Mouse (Mus musculus) forebrain, embryonic 15.5 days (tissue): ENCODE results near the gene P4ha2. TPM values are rescaled to one million over a fixed set of nuclear protein-coding genes. Genes with fewer than 3 reads are reported as not detected.

Source experiments
- ATAC-seq: fragments of 200-750 bp; cut with Nextera tagmentation; replicated peaks from 2 replicates; pipeline ENCODE4 v1.8.0; 2017; ENCODE audit warnings: mild to moderate bottlenecking, moderate TSS enrichment, moderate library complexity
- H3K27ac ChIP-seq: fragments of 300-500 bp; sonication (generic); replicated peaks from 2 replicates; pipeline ENCODE4 v1.5.1; 2015; ENCODE audit warnings: mild to moderate bottlenecking, inconsistent platforms
- H3K27me3 ChIP-seq: fragments of 300-500 bp; sonication (generic); 2 replicates; pipeline ENCODE4 v1.6.1; 2015; ENCODE audit warnings: inconsistent platforms
- H3K36me3 ChIP-seq: fragments of 300-500 bp; sonication (generic); 2 replicates; pipeline ENCODE4 v1.6.1; 2015; ENCODE audit warnings: mild to moderate bottlenecking, inconsistent platforms
- H3K4me1 ChIP-seq: fragments of 300-500 bp; sonication (generic); 2 replicates; pipeline ENCODE4 v1.6.1; 2015; ENCODE audit warnings: inconsistent platforms
- H3K4me2 ChIP-seq: fragments of 300-500 bp; sonication (generic); replicated peaks from 2 replicates; pipeline ENCODE4 v1.6.1; 2015; ENCODE audit warnings: mild to moderate bottlenecking, inconsistent platforms
- H3K4me3 ChIP-seq: fragments of 300-500 bp; sonication (generic); 2 replicates; pipeline ENCODE4 v1.5.1; 2015; ENCODE audit warnings: mild to moderate bottlenecking, inconsistent platforms
- H3K9ac ChIP-seq: fragments of 300-500 bp; sonication (generic); replicated peaks from 2 replicates; pipeline ENCODE4 v1.6.1; 2015; ENCODE audit warnings: mild to moderate bottlenecking, inconsistent platforms
- H3K9me3 ChIP-seq: fragments of 300-500 bp; sonication (generic); 2 replicates; pipeline ENCODE4 v1.6.1; 2016; ENCODE audit warnings: inconsistent platforms
- WGBS: fragments of 180-500 bp; shearing (Covaris S2); methylation state at CpG from one replicate; pipeline ENCODE4 v1.1.7; 2015; ENCODE audit warnings: mixed read lengths; 5-methylcytosine and 5-hydroxymethylcytosine counted together
- polyA plus RNA-seq: library from polyadenylated mRNA; unstranded; fragments of >200 nt; fragmentation: Nextera tagmentation; extraction: Ambion mirVana; gene quantifications from 2 replicates; pipeline ENCODE4 v1.2.1, GENCODE M21; 2015

P4ha2 gene
- 6.0 and 6.7 TPM in 2 replicates for polyA plus RNA-seq

GRCm38 (mm10) chr11:54100045-54100691, at the start of gene P4ha2:
Gene P4ha2, plus strand, starts transcription at chr11:54100095.
- H3K9ac ChIP-seq = peak within 1 kb of the TSS; percentile 62
- H3K27me3 ChIP-seq = no peaks in the 10 kb centered on the region
- H3K27ac ChIP-seq = no peak within 1 kb of the TSS
- ATAC-seq = peak; percentile 59
- no peaks in the 10 kb centered on the region for H3K9me3 ChIP-seq
- H3K4me2 ChIP-seq = peak within 1 kb of the TSS; percentile 97
- WGBS = 53% methylated on average over 10 of the region's 10 CpGs
- no peaks in the 10 kb centered on the region for H3K36me3 ChIP-seq
- H3K4me3 ChIP-seq = peak within 1 kb of the TSS; percentile 56
- H3K4me1 ChIP-seq = peaks cover 14% of the 10 kb centered on the region

GRCm38 (mm10) chr11:54050205-54050604, 49.7 kb upstream of the P4ha2 start:
- Histone ChIP-seq H3K4me2 (no peak overlapping the region), H3K4me3 (no peak overlapping the region), H3K4me1 (no peaks in the 10 kb centered on the region), H3K27ac (no peak overlapping the region), H3K36me3 (no peaks in the 10 kb centered on the region), H3K9ac (no peak overlapping the region), H3K27me3 (no peaks in the 10 kb centered on the region), H3K9me3 (no peaks in the 10 kb centered on the region)
- ATAC-seq = no peak
- WGBS = 79% methylated on average over 2 of the region's 2 CpGs

- Histone ChIP-seq H3K4me1 (no peaks in the 10 kb centered on the region), H3K9ac (no peak overlapping the region), H3K9me3 (no peaks in the 10 kb centered on the region), H3K36me3 (no peaks in the 10 kb centered on the region), H3K4me2 (no peak overlapping the region), H3K27me3 (no peaks in the 10 kb centered on the region), H3K27ac (no peak overlapping the region), H3K4me3 (no peak overlapping the region)
- no peak for ATAC-seq
- WGBS = 88% methylated on average over 7 of the region's 7 CpGs
Observed at GRCm38 (mm10) chr11:54051161-54051560, 48.7 kb upstream of the P4ha2 start.

- Histone ChIP-seq H3K27me3 (no peaks in the 10 kb centered on the region), H3K9me3 (no peaks in the 10 kb centered on the region), H3K36me3 (no peaks in the 10 kb centered on the region), H3K4me3 (no peak overlapping the region), H3K4me1 (peaks cover under 1% of the 10 kb centered on the region), H3K4me2 (no peak overlapping the region), H3K27ac (no peak overlapping the region), H3K9ac (no peak overlapping the region)
- ATAC-seq = no peak
- WGBS = 89% methylated on average over 5 of the region's 5 CpGs
Observed at GRCm38 (mm10) chr11:54052128-54052527, 47.8 kb upstream of the P4ha2 start.

DNA sequence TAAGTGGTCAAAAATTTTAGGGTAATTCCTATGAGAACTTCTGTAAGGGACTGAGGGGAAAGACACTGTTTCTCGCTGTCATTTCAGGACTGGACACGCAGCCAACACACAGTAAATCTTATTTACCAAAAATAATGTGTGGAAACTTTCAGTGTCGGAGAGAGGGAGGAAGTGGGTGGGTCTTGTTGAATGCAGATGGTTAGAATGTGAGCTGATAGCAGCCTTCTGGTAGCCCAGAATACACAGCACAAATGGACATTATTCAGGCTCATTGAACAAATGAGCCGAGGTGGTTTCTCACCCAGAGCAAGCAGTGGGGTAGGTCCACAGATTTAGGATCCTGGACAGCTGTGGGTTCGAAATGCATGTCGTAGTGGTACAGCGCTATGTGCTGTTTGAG, 46.8 kb upstream of the P4ha2 start:
- Histone ChIP-seq H3K9me3 (no peaks in the 10 kb centered on the region), H3K4me2 (no peak overlapping the region), H3K36me3 (no peaks in the 10 kb centered on the region), H3K4me3 (no peak overlapping the region), H3K27me3 (no peaks in the 10 kb centered on the region), H3K27ac (no peak overlapping the region), H3K4me1 (peaks cover 10% of the 10 kb centered on the region), H3K9ac (no peak overlapping the region)
- ATAC-seq = no peak
- WGBS = 90% methylated on average over 7 of the region's 7 CpGs

GRCm38 (mm10) chr11:54054257-54054656, 45.6 kb upstream of the P4ha2 start:
- Histone ChIP-seq H3K36me3 (no peaks in the 10 kb centered on the region), H3K4me3 (no peak overlapping the region), H3K4me2 (no peak overlapping the region), H3K4me1 (peaks cover 22% of the 10 kb centered on the region), H3K27ac (no peak overlapping the region), H3K9me3 (no peaks in the 10 kb centered on the region), H3K9ac (no peak overlapping the region), H3K27me3 (no peaks in the 10 kb centered on the region)
- ATAC-seq = no peak
- WGBS = 46% methylated on average over 6 of the region's 6 CpGs

DNA sequence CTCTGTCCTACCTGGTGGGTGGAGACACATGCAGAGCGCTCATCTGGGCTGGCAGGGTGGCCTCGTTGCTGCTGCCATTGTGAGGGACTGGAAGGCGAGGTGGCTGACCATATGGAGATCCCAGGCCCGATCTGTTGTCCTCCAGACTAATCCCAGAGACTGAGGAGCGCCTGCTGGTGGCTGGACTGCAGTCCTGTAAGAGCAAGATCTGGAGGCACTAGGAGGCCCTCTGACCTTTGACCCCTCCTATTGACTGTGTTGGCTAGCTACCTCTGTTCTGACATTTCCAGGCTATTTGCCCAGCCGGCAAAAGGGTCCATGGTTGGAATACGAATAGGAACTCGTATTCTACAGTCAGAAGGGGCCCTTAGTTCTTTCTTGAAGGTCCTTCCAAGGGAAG, 43.8 kb upstream of the P4ha2 start:
- no peaks in the 10 kb centered on the region for H3K27me3 ChIP-seq
- no peak for ATAC-seq
- no peak overlapping the region for H3K27ac ChIP-seq
- H3K4me2 ChIP-seq = no peak overlapping the region
- no peaks in the 10 kb centered on the region for H3K9me3 ChIP-seq
- no peak overlapping the region for H3K9ac ChIP-seq
- 33% methylated on average over 8 of the region's 8 CpGs for WGBS
- H3K36me3 ChIP-seq = no peaks in the 10 kb centered on the region
- no peak overlapping the region for H3K4me3 ChIP-seq
- peaks cover 28% of the 10 kb centered on the region for H3K4me1 ChIP-seq

DNA sequence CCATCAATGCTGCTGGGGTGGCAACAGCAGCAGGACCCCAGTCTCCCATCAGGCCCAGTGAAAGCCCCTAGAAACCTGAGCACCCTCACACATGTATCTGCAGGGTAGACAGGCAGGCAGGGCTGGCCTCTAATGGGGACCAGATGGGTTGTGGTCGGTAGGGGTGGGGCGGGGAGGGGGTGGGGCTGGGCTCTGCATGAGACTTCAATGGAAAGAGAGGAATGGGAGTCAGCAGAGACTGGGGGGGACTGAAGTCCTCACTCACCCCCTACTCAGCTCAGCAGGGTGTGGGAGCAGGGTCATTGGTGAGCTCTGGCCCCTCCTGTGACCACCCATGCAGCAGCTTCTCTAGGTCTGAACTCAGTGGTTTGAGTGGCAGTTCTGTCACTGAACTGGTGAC, 42.5 kb upstream of the P4ha2 start:
- Histone ChIP-seq H3K27ac (peak overlapping the region; percentile 94; the same call in 1 of the 2 replicates), H3K4me2 (no peak overlapping the region), H3K9ac (no peak overlapping the region), H3K27me3 (no peaks in the 10 kb centered on the region), H3K9me3 (no peaks in the 10 kb centered on the region), H3K36me3 (no peaks in the 10 kb centered on the region), H3K4me3 (no peak overlapping the region), H3K4me1 (peaks cover 36% of the 10 kb centered on the region)
- WGBS = 28% methylated on average over 2 of the region's 2 CpGs
- no peak for ATAC-seq

DNA sequence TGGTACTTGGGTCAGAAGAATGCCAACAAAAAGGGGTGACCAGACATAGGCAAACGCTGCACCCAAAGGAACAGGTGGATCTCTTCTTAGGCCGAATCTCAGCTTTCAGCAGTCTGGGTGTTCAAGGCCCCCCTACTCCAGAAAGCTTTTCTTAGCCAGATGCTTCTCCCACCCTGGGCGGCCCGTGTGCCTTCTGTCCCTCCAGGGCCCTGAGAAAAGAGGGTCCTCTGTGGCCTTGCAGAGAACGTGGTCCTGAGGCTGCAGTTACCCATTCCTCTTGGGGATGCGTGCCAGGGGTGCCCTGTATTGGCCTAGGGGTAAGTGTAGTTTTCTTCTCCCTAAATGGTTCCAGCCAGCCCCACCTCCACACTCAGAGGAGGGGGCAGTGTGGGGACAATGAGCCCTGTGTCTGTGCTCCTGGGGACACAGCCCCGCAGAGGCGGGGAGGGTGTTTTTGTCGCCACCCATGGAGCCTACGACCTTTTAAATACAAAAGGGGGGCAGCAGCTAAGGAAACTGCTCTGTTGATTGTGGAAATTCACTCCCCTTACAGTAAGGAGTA, 41.8 kb upstream of the P4ha2 start:
- H3K4me1 ChIP-seq = peaks cover 43% of the 10 kb centered on the region
- peak; percentile 70 for ATAC-seq
- WGBS = 21% methylated on average over 10 of the region's 10 CpGs
- no peak overlapping the region for H3K4me2 ChIP-seq
- H3K36me3 ChIP-seq = no peaks in the 10 kb centered on the region
- no peak overlapping the region for H3K9ac ChIP-seq
- H3K27ac ChIP-seq = peak overlapping the region; percentile 94
- no peaks in the 10 kb centered on the region for H3K27me3 ChIP-seq
- H3K4me3 ChIP-seq = no peak overlapping the region
- H3K9me3 ChIP-seq = no peaks in the 10 kb centered on the region

- Histone ChIP-seq H3K4me3 (no peak overlapping the region), H3K9ac (peak overlapping the region; percentile 20; the same call in 1 of the 2 replicates), H3K4me2 (no peak overlapping the region), H3K27ac (peak overlapping the region; percentile 94), H3K27me3 (no peaks in the 10 kb centered on the region), H3K36me3 (no peaks in the 10 kb centered on the region), H3K9me3 (no peaks in the 10 kb centered on the region), H3K4me1 (peaks cover 47% of the 10 kb centered on the region)
- WGBS = 6% methylated on average over 6 of the region's 6 CpGs
- peak; percentile 84 for ATAC-seq
Observed at GRCm38 (mm10) chr11:54058643-54059042, 41.3 kb upstream of the P4ha2 start.

GRCm38 (mm10) chr11:54059526-54059925, 40.4 kb upstream of the P4ha2 start:
- no peak for ATAC-seq
- Histone ChIP-seq H3K9ac (0 out of 2 replicates have a peak overlapping the region, but pooled peaks have one; percentile 20), H3K27ac (peak overlapping the region; percentile 94)

GRCm38 (mm10) chr11:54060316-54060715, 39.6 kb upstream of the P4ha2 start:
- WGBS = 56% methylated on average over 9 of the region's 9 CpGs
- Histone ChIP-seq H3K27me3 (no peaks in the 10 kb centered on the region), H3K4me2 (no peak overlapping the region), H3K36me3 (no peaks in the 10 kb centered on the region), H3K9ac (no peak overlapping the region), H3K4me1 (peaks cover 47% of the 10 kb centered on the region), H3K27ac (no peak overlapping the region), H3K4me3 (no peak overlapping the region), H3K9me3 (no peaks in the 10 kb centered on the region)
- ATAC-seq = no peak

More at GRCm38 (mm10) chr11:54059526-54059925, 40.4 kb upstream of the P4ha2 start:
- Histone ChIP-seq H3K9me3 (no peaks in the 10 kb centered on the region), H3K4me1 (peaks cover 47% of the 10 kb centered on the region), H3K4me2 (no peak overlapping the region), H3K4me3 (no peak overlapping the region), H3K36me3 (no peaks in the 10 kb centered on the region), H3K27me3 (no peaks in the 10 kb centered on the region)
- 59% methylated on average over 1 of the region's 1 CpGs for WGBS
